Mouse (Mus musculus): ENCODE results near the gene Zfand3. TPM values are rescaled to one million over a fixed set of nuclear protein-coding genes. Genes with fewer than 3 reads are reported as not detected.
A peak's percentile ranks its signal among the peaks of the same experiment; 100 is the strongest.

Gene Zfand3
- polyA plus RNA-seq, 1 experiment from 2014 or later, result 34.2 TPM

GRCm38 (mm10) chr17:29990845-29991244 is 13.7 kb upstream of the Zfand3 start:
- no peaks in the 10 kb centered on the region for H3K4me1 ChIP-seq (ENCODE audit: control insufficient read depth, insufficient read depth, low read length)
- no peak overlapping the region for H3K4me2 ChIP-seq (ENCODE audit: low read depth, low read length)
- ATAC-seq (ENCODE audit: insufficient read depth, low FRiP score), result no peak
- H3K4me3 ChIP-seq (replicated peaks; ENCODE audit: low read length), result no peak overlapping the region
- no peaks in the 10 kb centered on the region for H3K36me3 ChIP-seq (ENCODE audit: control insufficient read depth, insufficient read depth, low read length)
- no peak overlapping the region for H3K9ac ChIP-seq (ENCODE audit: low read length)
- no peak overlapping the region for H3K27ac ChIP-seq (ENCODE audit: low read length)
- H3K27me3 ChIP-seq (ENCODE audit: control insufficient read depth, insufficient read depth, low read length), result no peaks in the 10 kb centered on the region
- WGBS, result 83% methylated on average over 2 of the region's 2 CpGs
- no peaks in the 10 kb centered on the region for H3K9me3 ChIP-seq (replicated peaks; ENCODE audit: control insufficient read depth, low read length)

DNA sequence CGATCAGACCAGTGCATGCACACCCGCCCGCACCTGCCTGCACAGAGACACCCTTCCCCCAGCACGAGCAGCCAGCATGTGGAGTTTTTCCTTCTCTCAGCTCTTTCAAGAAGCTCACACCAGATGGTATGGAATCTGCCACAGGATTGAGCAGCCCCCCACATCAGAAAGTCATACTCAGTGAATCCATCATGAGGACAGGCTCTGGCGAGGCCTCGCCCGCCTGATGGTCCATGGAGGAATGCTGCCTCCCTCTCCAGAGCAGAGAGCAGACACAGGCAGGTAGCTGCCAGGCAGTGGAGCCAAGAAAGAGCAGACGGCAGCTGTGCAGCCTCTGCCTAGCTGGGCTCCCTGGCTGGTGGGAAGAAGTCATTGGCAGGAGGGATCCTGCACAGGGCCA is 11.0 kb upstream of the Zfand3 start:
- no peak overlapping the region for H3K27ac ChIP-seq (ENCODE audit: low read length)
- no peaks in the 10 kb centered on the region for H3K27me3 ChIP-seq (ENCODE audit: control insufficient read depth, insufficient read depth, low read length)
- no peak overlapping the region for H3K4me2 ChIP-seq (ENCODE audit: low read depth, low read length)
- H3K36me3 ChIP-seq (ENCODE audit: control insufficient read depth, insufficient read depth, low read length), result no peaks in the 10 kb centered on the region
- WGBS, result 57% methylated on average over 8 of the region's 8 CpGs
- H3K9ac ChIP-seq (ENCODE audit: low read length), result no peak overlapping the region
- H3K9me3 ChIP-seq (replicated peaks; ENCODE audit: control insufficient read depth, low read length), result no peaks in the 10 kb centered on the region
- H3K4me3 ChIP-seq (replicated peaks; ENCODE audit: low read length), result no peak overlapping the region
- ATAC-seq (ENCODE audit: insufficient read depth, low FRiP score), result no peak
- H3K4me1 ChIP-seq (ENCODE audit: control insufficient read depth, insufficient read depth, low read length), result no peaks in the 10 kb centered on the region

DNA sequence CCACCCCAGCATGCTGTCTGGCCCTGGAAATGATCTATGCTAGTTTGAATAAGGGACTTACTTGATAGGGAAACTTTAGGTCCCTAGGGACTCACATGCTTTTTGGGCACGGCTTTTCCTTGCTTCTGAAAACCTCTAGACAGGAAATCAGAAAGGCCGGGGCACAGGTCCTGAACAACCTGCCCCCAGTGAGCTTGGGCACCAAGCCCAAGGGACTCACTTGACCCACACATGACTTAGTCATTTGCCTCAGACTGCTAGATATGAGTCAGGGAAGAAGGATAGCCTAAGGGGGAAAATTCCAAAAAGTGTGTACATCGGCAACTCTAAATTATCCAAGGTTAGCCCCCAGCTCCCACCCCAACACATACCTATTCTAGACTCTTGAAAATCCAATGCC is 10.5 kb upstream of the Zfand3 start:
- Histone ChIP-seq H3K27ac (ENCODE audit: low read length) (no peak overlapping the region), H3K4me1 (ENCODE audit: control insufficient read depth, insufficient read depth, low read length) (no peaks in the 10 kb centered on the region), H3K4me2 (ENCODE audit: low read depth, low read length) (no peak overlapping the region), H3K27me3 (ENCODE audit: control insufficient read depth, insufficient read depth, low read length) (no peaks in the 10 kb centered on the region), H3K36me3 (ENCODE audit: control insufficient read depth, insufficient read depth, low read length) (no peaks in the 10 kb centered on the region), H3K9ac (ENCODE audit: low read length) (no peak overlapping the region), H3K4me3 (replicated peaks; ENCODE audit: low read length) (no peak overlapping the region), H3K9me3 (replicated peaks; ENCODE audit: control insufficient read depth, low read length) (no peaks in the 10 kb centered on the region)
- no peak for ATAC-seq (ENCODE audit: insufficient read depth, low FRiP score)
- 76% methylated on average over 3 of the region's 3 CpGs for WGBS

GRCm38 (mm10) chr17:29994459-29994858 is 10.1 kb upstream of the Zfand3 start:
- Histone ChIP-seq H3K4me1 (ENCODE audit: control insufficient read depth, insufficient read depth, low read length) (no peaks in the 10 kb centered on the region), H3K27me3 (ENCODE audit: control insufficient read depth, insufficient read depth, low read length) (no peaks in the 10 kb centered on the region), H3K36me3 (ENCODE audit: control insufficient read depth, insufficient read depth, low read length) (no peaks in the 10 kb centered on the region), H3K4me3 (replicated peaks; ENCODE audit: low read length) (no peak overlapping the region), H3K4me2 (ENCODE audit: low read depth, low read length) (no peak overlapping the region), H3K27ac (ENCODE audit: low read length) (no peak overlapping the region), H3K9me3 (replicated peaks; ENCODE audit: control insufficient read depth, low read length) (no peaks in the 10 kb centered on the region), H3K9ac (ENCODE audit: low read length) (no peak overlapping the region)
- no peak for ATAC-seq (ENCODE audit: insufficient read depth, low FRiP score)
- 88% methylated on average over 4 of the region's 4 CpGs for WGBS

DNA sequence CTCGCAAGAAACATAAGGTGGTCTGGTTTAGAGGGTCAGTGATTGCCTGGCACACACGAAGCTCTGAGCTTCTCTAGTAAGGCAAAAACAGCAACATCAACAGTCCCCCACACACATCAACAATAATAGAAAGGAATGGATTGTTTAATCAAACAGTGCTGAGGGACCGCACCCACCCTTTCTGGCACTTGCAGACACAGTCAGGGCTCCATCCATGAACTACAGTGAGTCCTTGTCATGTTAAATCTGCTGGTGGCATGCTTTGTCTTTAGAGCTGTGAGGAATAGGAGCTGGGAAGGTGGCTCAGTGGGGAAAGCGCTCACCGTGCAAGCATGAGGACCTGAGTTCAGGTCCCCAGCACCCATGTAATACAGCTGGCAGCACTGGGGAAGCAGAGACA is 8.5 kb upstream of the Zfand3 start:
- Histone ChIP-seq H3K4me1 (ENCODE audit: control insufficient read depth, insufficient read depth, low read length) (no peaks in the 10 kb centered on the region), H3K4me3 (replicated peaks; ENCODE audit: low read length) (no peak overlapping the region), H3K4me2 (ENCODE audit: low read depth, low read length) (no peak overlapping the region), H3K9me3 (replicated peaks; ENCODE audit: control insufficient read depth, low read length) (no peaks in the 10 kb centered on the region), H3K36me3 (ENCODE audit: control insufficient read depth, insufficient read depth, low read length) (no peaks in the 10 kb centered on the region), H3K27ac (ENCODE audit: low read length) (no peak overlapping the region), H3K9ac (ENCODE audit: low read length) (no peak overlapping the region), H3K27me3 (ENCODE audit: control insufficient read depth, insufficient read depth, low read length) (no peaks in the 10 kb centered on the region)
- no peak for ATAC-seq (ENCODE audit: insufficient read depth, low FRiP score)
- WGBS, result 82% methylated on average over 5 of the region's 5 CpGs

GRCm38 (mm10) chr17:29997726-29998125 is 6.8 kb upstream of the Zfand3 start:
- ATAC-seq (ENCODE audit: insufficient read depth, low FRiP score), result no peak
- Histone ChIP-seq H3K4me2 (ENCODE audit: low read depth, low read length) (no peak overlapping the region), H3K9me3 (replicated peaks; ENCODE audit: control insufficient read depth, low read length) (no peaks in the 10 kb centered on the region), H3K27me3 (ENCODE audit: control insufficient read depth, insufficient read depth, low read length) (no peaks in the 10 kb centered on the region), H3K27ac (ENCODE audit: low read length) (no peak overlapping the region), H3K4me1 (ENCODE audit: control insufficient read depth, insufficient read depth, low read length) (no peaks in the 10 kb centered on the region), H3K36me3 (ENCODE audit: control insufficient read depth, insufficient read depth, low read length) (no peaks in the 10 kb centered on the region), H3K9ac (ENCODE audit: low read length) (no peak overlapping the region), H3K4me3 (replicated peaks; ENCODE audit: low read length) (no peak overlapping the region)
- WGBS, result 75% methylated on average over 7 of the region's 7 CpGs

- H3K9ac ChIP-seq (ENCODE audit: low read length), result no peak overlapping the region
- no peak for ATAC-seq (ENCODE audit: insufficient read depth, low FRiP score)
- no peak overlapping the region for H3K4me2 ChIP-seq (ENCODE audit: low read depth, low read length)
- no peaks in the 10 kb centered on the region for H3K36me3 ChIP-seq (ENCODE audit: control insufficient read depth, insufficient read depth, low read length)
- H3K27ac ChIP-seq (ENCODE audit: low read length), result no peak overlapping the region
- WGBS, result 78% methylated on average over 24 of the region's 24 CpGs
- H3K9me3 ChIP-seq (replicated peaks; ENCODE audit: control insufficient read depth, low read length), result no peaks in the 10 kb centered on the region
- peaks cover 4% of the 10 kb centered on the region; the same call in 1 of the 2 replicates for H3K4me1 ChIP-seq (ENCODE audit: control insufficient read depth, insufficient read depth, low read length)
- H3K4me3 ChIP-seq (replicated peaks; ENCODE audit: low read length), result no peak overlapping the region
- H3K27me3 ChIP-seq (ENCODE audit: control insufficient read depth, insufficient read depth, low read length), result no peaks in the 10 kb centered on the region
Measured at GRCm38 (mm10) chr17:29998566-29999295, 5.8 kb upstream of the Zfand3 start.

GRCm38 (mm10) chr17:30005103-30005443 is 540 bp downstream of the Zfand3 start:
- H3K27ac ChIP-seq (ENCODE audit: low read length), result peak overlapping the region; percentile 98
- peak overlapping the region; percentile 61 for H3K4me3 ChIP-seq (replicated peaks; ENCODE audit: low read length)
- peak; percentile 14 for ATAC-seq (ENCODE audit: insufficient read depth, low FRiP score)
- H3K4me1 ChIP-seq (ENCODE audit: control insufficient read depth, insufficient read depth, low read length), result peaks cover 34% of the 10 kb centered on the region
- H3K4me2 ChIP-seq (ENCODE audit: low read depth, low read length), result peak overlapping the region; percentile 69
- no peaks in the 10 kb centered on the region for H3K36me3 ChIP-seq (ENCODE audit: control insufficient read depth, insufficient read depth, low read length)
- H3K9ac ChIP-seq (ENCODE audit: low read length), result peak overlapping the region; percentile 87
- no peaks in the 10 kb centered on the region for H3K9me3 ChIP-seq (replicated peaks; ENCODE audit: control insufficient read depth, low read length)
- H3K27me3 ChIP-seq (ENCODE audit: control insufficient read depth, insufficient read depth, low read length), result no peaks in the 10 kb centered on the region
- 0% methylated on average over 32 of the region's 47 CpGs for WGBS

- Histone ChIP-seq H3K36me3 (ENCODE audit: control insufficient read depth, insufficient read depth, low read length) (no peaks in the 10 kb centered on the region), H3K4me3 (replicated peaks; ENCODE audit: low read length) (peak overlapping the region; percentile 61), H3K9ac (ENCODE audit: low read length) (peak overlapping the region; percentile 87), H3K27me3 (ENCODE audit: control insufficient read depth, insufficient read depth, low read length) (no peaks in the 10 kb centered on the region), H3K4me1 (ENCODE audit: control insufficient read depth, insufficient read depth, low read length) (peaks cover 34% of the 10 kb centered on the region), H3K27ac (ENCODE audit: low read length) (peak overlapping the region; percentile 98), H3K4me2 (ENCODE audit: low read depth, low read length) (peak overlapping the region; percentile 69), H3K9me3 (replicated peaks; ENCODE audit: control insufficient read depth, low read length) (no peaks in the 10 kb centered on the region)
- WGBS, result under 1% methylated on average over 7 of the region's 19 CpGs
- 0 out of 2 replicates have a peak, but pooled peaks have one; percentile 1 for ATAC-seq (ENCODE audit: insufficient read depth, low FRiP score)
Measured at GRCm38 (mm10) chr17:30005451-30005941, 963 bp downstream of the Zfand3 start.

Data from stomach, embryonic 16.5 days (tissue).